Mouse (Mus musculus) neural tube, embryonic 10.5 days (tissue): Measurements from ENCODE around the gene Il13ra1.
A peak's percentile ranks its signal among the peaks of the same experiment; 100 is the strongest.

ENCODE experiments used
- DNase-seq: peaks from one replicate; pipeline ENCODE4 v3.0.0-alpha.2; 2017; ENCODE audit warnings: low spot score; ENCODE audit errors: extremely low spot score

Il13ra1 gene

DNA sequence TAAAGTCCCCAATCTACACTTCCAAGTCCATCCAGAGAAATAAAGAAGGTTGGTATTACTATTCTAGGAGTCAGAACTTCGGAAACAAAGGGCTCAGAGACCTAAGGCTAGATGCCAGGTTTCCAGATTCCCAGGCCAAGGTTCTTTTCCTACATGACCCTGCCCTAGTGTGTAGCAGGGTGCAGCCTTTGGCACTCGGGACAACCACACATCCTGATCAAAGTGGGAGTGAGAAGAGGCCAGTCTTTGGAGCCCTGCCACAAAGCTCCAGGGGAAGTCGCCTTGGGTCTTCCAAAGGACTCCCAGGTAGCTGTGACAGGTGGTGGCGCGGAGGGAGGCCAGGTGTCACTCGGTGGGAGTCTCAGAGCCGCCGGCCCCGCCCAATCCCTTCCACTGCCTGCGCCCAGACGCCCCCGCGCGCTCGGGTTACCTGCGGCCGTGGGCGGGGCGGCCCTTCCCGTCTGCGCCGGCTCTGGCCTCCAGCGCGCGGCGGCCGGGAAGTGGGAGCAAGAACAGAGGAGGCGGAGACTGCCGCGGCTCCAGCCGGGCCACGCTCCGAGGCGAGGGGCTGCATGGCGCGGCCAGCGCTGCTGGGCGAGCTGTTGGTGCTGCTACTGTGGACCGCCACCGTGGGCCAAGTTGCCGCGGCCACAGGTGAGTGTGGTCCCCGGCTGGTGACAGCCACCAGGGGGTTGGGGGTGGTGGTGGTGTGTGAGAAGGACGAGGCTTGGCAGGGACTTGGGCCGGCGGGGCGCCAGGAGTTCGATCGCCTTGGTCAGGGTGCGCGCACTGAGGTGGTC, at the start of gene Il13ra1:
TSS of gene Il13ra1 (plus strand) at position 489 of the 800 bp plus-strand sequence.
- DNase-seq: peak; percentile 32

GRCm38 (mm10) chrX:36073997-36074396, 37.9 kb upstream of the Il13ra1 start:
- no peak for DNase-seq

- no peak for DNase-seq
These were observed 34.7 kb upstream of the Il13ra1 start for GRCm38 (mm10) chrX:36077164-36077563.

- DNase-seq: no peak
These were observed 29.0 kb upstream of the Il13ra1 start for GRCm38 (mm10) chrX:36082917-36083316.

DNA sequence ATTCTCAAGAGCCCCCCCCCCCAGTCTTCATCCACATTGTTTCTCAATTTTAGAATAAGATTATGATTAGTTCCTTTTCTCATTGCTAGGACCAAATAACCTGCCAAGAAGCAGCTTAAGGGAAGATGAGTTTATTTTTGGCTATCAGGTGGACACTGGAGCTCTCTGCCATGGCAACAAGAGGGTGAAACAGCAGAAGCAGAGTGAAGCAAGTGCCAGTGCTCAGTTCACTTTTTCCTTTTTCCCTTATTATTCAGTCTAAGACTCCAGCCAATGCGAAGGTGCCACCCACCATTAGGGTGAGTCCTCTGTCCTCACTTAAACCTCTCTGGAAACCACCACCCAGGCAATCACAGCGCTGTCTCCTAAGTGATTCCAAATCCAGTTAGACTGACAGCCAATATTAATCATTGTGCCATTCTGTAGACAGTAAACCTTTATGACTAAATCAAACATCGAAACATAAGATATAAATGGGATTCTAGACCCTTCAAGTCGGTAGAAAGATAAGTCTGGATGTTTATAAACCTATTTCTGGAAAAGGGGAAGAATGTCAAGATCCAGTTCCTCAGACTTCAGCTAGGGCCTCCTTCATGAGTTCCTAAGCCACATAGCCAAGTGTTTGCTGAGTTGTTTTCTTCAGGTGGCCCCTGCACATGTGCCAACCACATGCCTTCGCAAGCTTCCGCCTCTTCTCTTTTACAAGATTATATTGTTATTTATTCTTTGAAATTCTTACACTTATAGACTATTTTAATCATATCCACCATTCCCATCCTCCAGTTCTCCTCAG, 23.2 kb upstream of the Il13ra1 start:
- no peak for DNase-seq

DNA sequence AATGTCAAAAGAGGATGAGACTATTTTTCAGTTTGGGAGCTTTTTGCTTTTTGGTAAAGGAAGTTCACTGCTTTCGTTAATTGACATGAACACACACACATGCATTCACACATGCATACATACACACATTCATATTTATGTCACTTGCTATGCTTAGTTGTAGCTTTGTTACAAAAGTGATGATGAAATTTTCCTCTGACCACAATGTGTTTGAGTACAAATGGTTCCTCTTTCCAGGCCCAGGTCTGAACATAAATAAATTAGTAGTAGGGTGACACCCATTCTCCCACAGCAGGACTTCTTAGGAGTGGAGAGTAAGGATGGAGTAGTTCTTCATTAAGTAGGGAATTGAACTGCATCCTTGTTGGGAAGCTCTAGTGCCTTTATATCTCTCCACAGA, 11.0 kb upstream of the Il13ra1 start:
- no peak for DNase-seq

- no peak for DNase-seq
These were observed 10.6 kb upstream of the Il13ra1 start for GRCm38 (mm10) chrX:36101318-36101717.

- DNase-seq: no peak
These were observed 3.3 kb upstream of the Il13ra1 start for GRCm38 (mm10) chrX:36108601-36109000.

DNA sequence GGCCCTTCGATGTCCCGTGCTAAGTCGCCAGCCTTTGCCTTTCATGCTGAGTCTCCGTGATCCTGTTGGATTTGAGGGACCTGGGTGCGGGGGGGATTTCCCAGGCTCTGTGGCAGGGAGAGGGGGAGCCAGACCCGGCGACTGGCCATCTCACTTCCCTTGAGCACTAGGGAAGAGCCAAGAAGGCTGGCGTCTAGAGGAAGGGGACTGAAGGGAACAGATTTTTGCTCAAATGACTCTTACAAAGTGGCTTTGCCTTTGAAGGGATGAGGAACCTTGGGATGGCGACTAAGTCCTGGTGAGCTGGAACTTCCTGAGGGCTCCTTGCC, 476 bp downstream of the Il13ra1 start:
- DNase-seq: no peak

- DNase-seq: no peak
These were observed 3.3 kb downstream of the Il13ra1 start for GRCm38 (mm10) chrX:36115171-36115570.

DNA sequence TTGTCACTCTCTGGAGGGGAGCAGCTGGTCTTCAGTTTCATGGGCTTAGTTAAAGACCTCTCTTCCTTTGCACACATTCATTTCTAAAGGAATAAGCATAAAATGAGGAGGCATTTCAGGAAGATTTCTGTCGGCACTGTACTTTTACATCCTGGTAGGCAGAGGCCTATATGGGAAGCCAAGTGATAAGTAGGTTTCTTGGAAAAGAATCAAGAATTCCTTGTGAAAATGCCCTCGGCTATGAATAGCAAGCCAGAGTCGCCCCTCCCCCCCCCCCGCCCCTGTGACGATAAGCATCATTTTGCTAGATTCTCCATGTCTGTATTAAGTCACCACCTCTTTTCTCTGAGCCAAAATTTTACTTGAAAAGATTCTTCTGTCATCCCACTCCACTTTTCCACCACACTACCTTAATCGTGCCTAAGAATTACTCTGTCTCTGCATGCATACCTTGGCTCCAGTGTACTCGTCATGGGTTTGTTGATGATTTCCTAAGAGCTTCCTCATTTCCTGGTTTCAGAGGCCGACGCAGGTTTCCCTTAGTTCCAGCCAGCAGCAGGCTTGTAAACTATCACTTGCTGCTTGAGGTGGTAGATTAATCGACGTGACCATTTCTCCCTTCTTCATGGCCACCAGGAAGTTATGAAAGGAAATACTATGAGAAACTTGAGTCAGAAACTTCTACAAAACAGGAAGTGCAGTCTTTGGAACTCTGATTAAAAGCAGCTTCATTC, 17.3 kb downstream of the Il13ra1 start:
- no peak for DNase-seq

DNA sequence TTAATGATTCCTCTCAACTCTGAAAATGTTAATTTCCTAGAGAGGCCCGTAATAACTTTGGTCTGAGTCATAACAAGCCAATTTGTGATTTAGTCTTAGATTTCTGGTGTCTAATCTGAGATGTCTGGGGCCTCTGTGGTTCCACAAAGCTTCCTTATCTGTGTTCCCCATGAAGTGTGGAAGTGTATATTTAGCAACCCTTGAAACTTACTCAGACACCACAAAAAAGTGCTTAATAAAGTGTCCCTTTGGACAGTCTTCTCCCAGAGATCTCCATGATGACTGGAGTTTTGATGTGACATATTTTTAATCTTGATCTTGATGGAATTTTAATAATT, 17.8 kb downstream of the Il13ra1 start:
- no peak for DNase-seq

DNA sequence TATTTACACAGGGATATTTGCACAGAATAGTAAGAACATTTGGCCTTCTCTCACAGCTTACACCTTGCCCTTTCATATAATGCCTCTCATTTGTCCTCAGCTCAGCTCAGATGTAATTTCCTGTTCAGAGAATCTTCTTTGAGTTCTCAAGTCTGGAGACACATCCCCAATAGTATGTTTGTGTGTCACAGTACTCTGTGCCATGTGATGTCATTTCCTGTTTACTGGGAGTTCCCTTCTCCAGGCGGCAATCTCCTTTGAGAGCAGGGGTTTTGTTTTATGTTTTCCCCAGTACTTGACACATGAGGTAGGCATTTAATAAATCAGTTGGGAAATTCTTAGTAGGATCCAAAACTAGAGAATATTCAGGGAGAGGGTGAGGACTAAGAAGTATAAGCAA, 24.4 kb downstream of the Il13ra1 start:
- no peak for DNase-seq

DNA sequence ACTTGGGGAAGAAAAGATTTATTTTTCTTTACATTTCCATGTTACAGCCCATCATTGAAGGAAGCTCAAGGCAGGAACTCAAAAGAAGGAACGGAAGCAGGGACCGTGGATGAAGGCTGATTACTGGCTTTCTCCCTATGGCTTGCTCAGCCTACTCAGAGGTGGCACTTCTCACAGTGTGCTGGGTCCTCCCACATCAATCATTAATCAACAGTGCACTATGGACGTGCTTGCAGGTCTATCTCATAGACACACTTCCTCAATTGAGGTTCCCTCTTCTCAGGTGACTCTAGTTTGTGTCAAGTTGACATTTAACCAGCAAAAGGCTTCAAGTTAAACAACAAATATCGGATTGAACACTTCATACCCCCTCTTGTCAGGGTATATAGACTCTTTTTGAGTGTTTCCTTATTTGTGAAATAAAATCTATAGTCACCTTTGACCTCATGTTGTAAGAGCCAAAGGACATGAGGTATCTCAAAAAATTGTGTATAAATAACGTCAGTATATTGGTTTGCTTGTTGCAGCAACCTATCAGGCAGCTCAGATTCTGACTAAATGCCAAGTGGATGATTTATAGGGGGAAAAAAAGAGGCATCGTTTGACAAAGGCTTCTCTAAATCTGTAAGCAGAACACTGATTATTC, 30.2 kb downstream of the Il13ra1 start:
- no peak for DNase-seq

DNA sequence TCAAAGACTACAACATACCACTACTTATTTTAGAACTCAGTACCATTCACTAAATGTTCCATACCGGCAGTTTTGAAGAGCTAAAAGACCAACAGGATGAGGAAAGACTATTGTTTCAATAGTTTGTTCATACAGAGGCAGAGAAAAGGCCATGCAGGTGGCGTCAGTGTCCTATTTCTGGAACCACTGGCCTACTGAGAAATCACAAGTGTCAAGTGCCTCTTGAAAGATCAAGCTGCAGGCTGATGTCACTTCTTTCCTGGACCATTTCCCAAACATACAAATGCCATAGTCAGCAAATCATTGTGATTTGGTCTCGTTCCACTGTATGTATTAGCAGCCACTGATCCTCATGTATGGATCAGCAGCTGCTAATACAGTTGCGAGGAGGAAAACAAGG, 34.8 kb downstream of the Il13ra1 start:
- no peak for DNase-seq

GRCm38 (mm10) chrX:36150100-36150499, 38.2 kb downstream of the Il13ra1 start:
- DNase-seq: no peak

- DNase-seq: no peak
These were observed 44.8 kb downstream of the Il13ra1 start for GRCm38 (mm10) chrX:36156677-36157076.

- DNase-seq: no peak
These were observed 49.7 kb downstream of the Il13ra1 start for GRCm38 (mm10) chrX:36161567-36161966.

- no peak for DNase-seq
These were observed 71.7 kb downstream of the Il13ra1 start for GRCm38 (mm10) chrX:36183625-36184024.

DNA sequence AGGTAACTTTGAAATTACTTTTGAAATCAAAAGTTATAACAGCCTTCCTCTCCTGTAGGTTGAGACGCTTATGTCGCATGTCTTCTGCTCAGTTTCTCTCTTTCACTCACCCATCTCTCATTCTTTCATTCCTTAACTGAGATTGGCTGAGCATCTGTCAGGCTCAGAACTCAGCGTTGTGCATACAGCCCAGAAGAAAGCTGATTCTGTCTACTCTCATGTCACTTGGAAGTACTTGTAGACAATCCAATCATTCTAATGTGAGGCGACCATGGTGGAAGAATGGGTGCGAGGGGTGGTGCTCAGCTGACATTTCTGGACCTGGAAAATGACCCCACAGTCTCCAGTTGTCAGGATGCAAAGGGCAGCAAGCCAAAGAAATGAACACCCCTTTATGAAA, 74.1 kb downstream of the Il13ra1 start:
- no peak for DNase-seq

GRCm38 (mm10) chrX:36186443-36186842, 74.5 kb downstream of the Il13ra1 start:
- DNase-seq: no peak

- no peak for DNase-seq
These were observed 82.0 kb downstream of the Il13ra1 start for GRCm38 (mm10) chrX:36193951-36194350.
